Mouse (Mus musculus) MEL (cell line): Measurements from ENCODE around the gene Ppp1ca.

Experiments
- CTCF ChIP-seq, 3 experiments: IDR thresholded peaks in 2 of 3; conservative IDR thresholded peaks in 1 of 3; 2 replicates each; pipeline ENCODE4 v1.5.1; 2011 to 2012; ENCODE audit warnings: low read length in 3 of 3, low read depth in 2 of 3, mild to moderate bottlenecking in 2 of 3, improper control_type of control experiment in 1 of 3, inconsistent platforms in 1 of 3, mixed read lengths in 1 of 3, moderate library complexity in 1 of 3; ENCODE audit not compliant: control insufficient read depth in 1 of 3, insufficient read depth in 1 of 3, poor library complexity in 1 of 3, severe bottlenecking in 1 of 3
- EP300 ChIP-seq, 2 experiments: IDR thresholded peaks; 2 replicates each; pipeline ENCODE4 v1.6.1; 2011; ENCODE audit warnings: improper control_type of control experiment in 2 of 2, low read length in 2 of 2, low read depth in 1 of 2, mild to moderate bottlenecking in 1 of 2
- KAT2A ChIP-seq: conservative IDR thresholded peaks from 2 replicates; pipeline ENCODE4 v1.6.1; 2012; ENCODE audit warnings: low read depth, low read length, improper control_type of control experiment, inconsistent platforms
- MAFK ChIP-seq: IDR thresholded peaks from 2 replicates; pipeline ENCODE4 v1.6.1; 2011; ENCODE audit warnings: low read depth, mild to moderate bottlenecking, low read length, improper control_type of control experiment, borderline replicate concordance
- MAX ChIP-seq: IDR thresholded peaks from 2 replicates; pipeline ENCODE4 v1.6.1; 2011; ENCODE audit warnings: low read length, improper control_type of control experiment
- MAZ ChIP-seq: IDR thresholded peaks from 2 replicates; pipeline ENCODE4 v1.6.1; 2012; ENCODE audit warnings: low read depth, mild to moderate bottlenecking, inconsistent platforms, low read length, improper control_type of control experiment
- NELFE ChIP-seq: IDR thresholded peaks from 2 replicates; pipeline ENCODE4 v1.6.1; 2011; ENCODE audit warnings: low read depth, low read length, improper control_type of control experiment
- POLR2A ChIP-seq, 2 experiments: IDR thresholded peaks; 2 replicates each; pipeline ENCODE4 v1.6.1; 2011 to 2012; ENCODE audit warnings: low read length in 2 of 2, mild to moderate bottlenecking in 2 of 2, control low read depth in 1 of 2, improper control_type of control experiment in 1 of 2, low read depth in 1 of 2, moderate library complexity in 1 of 2; ENCODE audit not compliant: control insufficient read depth in 1 of 2, insufficient read depth in 1 of 2, poor library complexity in 1 of 2
- POLR2AphosphoS5 ChIP-seq: IDR thresholded peaks from 2 replicates; pipeline ENCODE4 v1.6.1; 2012; ENCODE audit warnings: low read depth, borderline replicate concordance, mild to moderate bottlenecking, inconsistent platforms, low read length, moderate library complexity, mixed read lengths
- RCOR1 ChIP-seq: IDR thresholded peaks from 2 replicates; pipeline ENCODE4 v1.6.1; 2012; ENCODE audit warnings: low read depth, mild to moderate bottlenecking, inconsistent platforms, low read length, improper control_type of control experiment
- ZC3H11A ChIP-seq: IDR thresholded peaks from 2 replicates; pipeline ENCODE4 v1.6.1; 2012; ENCODE audit warnings: low read depth, mild to moderate bottlenecking, inconsistent platforms, low read length, improper control_type of control experiment

GRCm38 (mm10) chr19:4187303-4187702 is 4.6 kb upstream of the Ppp1ca start:
- TF ChIP-seq POLR2A (IDR thresholded peaks at IDR 0.05; ENCODE audit: control insufficient read depth in 1 of 2, insufficient read depth in 1 of 2, low read depth in 1 of 2, low read length in 2 of 2, poor library complexity in 1 of 2) (no peak), CTCF (IDR thresholded peaks at IDR 0.05 in 2 of 3, conservative IDR thresholded peaks at IDR 0.05 in 1 of 3; ENCODE audit: control insufficient read depth in 1 of 3, insufficient read depth in 1 of 3, low read depth in 2 of 3, low read length in 3 of 3, poor library complexity in 1 of 3, severe bottlenecking in 1 of 3) (no peak), ZC3H11A (no peak), NELFE (no peak), EP300 (IDR thresholded peaks at IDR 0.05; ENCODE audit: low read depth in 1 of 2, low read length in 2 of 2) (no peak), RCOR1 (no peak), KAT2A (no peak), MAFK (no peak), MAX (no peak), MAZ (no peak), POLR2AphosphoS5 (no peak)
